Mouse (Mus musculus): ENCODE results near the gene Noa1. TPM values are rescaled to one million over a fixed set of nuclear protein-coding genes. Genes with fewer than 3 reads are reported as not detected.

Gene Noa1
- polyA plus RNA-seq, 1 experiment from 2014 or later: 37.2 TPM

- no peak overlapping the region for H3K27ac ChIP-seq (replicated peaks)
- no peaks in the 10 kb centered on the region for H3K27me3 ChIP-seq (replicated peaks)
- no peaks in the 10 kb centered on the region for H3K9me3 ChIP-seq (replicated peaks)
- no peak overlapping the region for H3K4me3 ChIP-seq (replicated peaks)
- peaks cover 46% of the 10 kb centered on the region for H3K36me3 ChIP-seq
- 0 out of 2 replicates have a peak, but pooled peaks cover 1% of the 10 kb centered on the region for H3K4me1 ChIP-seq
- WGBS: 85% methylated on average over 5 of the region's 5 CpGs
- ATAC-seq (ENCODE audit: low FRiP score): no peak
- no peak overlapping the region for H3K9ac ChIP-seq (replicated peaks)
- H3K4me2 ChIP-seq: no peak overlapping the region
These were observed 23.0 kb downstream of the Noa1 start for GRCm38 (mm10) chr5:77286904-77287303.

GRCm38 (mm10) chr5:77285685-77286084 lies 24.2 kb downstream of the Noa1 start:
- no peak overlapping the region for H3K4me3 ChIP-seq (replicated peaks)
- H3K4me1 ChIP-seq: 0 out of 2 replicates have a peak, but pooled peaks cover 3% of the 10 kb centered on the region
- peaks cover 50% of the 10 kb centered on the region for H3K36me3 ChIP-seq
- no peak overlapping the region for H3K27ac ChIP-seq (replicated peaks)
- H3K27me3 ChIP-seq (replicated peaks): no peaks in the 10 kb centered on the region
- WGBS: 80% methylated on average over 7 of the region's 7 CpGs
- H3K4me2 ChIP-seq: no peak overlapping the region
- H3K9ac ChIP-seq (replicated peaks): no peak overlapping the region
- no peak for ATAC-seq (ENCODE audit: low FRiP score)
- no peaks in the 10 kb centered on the region for H3K9me3 ChIP-seq (replicated peaks)

GRCm38 (mm10) chr5:77282242-77282641 lies 27.6 kb downstream of the Noa1 start:
- H3K4me3 ChIP-seq (replicated peaks): no peak overlapping the region
- H3K9me3 ChIP-seq (replicated peaks): no peaks in the 10 kb centered on the region
- H3K27ac ChIP-seq (replicated peaks): no peak overlapping the region
- H3K27me3 ChIP-seq (replicated peaks): no peaks in the 10 kb centered on the region
- 84% methylated on average over 9 of the region's 9 CpGs for WGBS
- peaks cover 27% of the 10 kb centered on the region for H3K36me3 ChIP-seq
- H3K4me1 ChIP-seq: 0 out of 2 replicates have a peak, but pooled peaks cover 3% of the 10 kb centered on the region
- no peak overlapping the region for H3K9ac ChIP-seq (replicated peaks)
- no peak; the same call in 1 of the 2 replicates for ATAC-seq (ENCODE audit: low FRiP score)
- no peak overlapping the region for H3K4me2 ChIP-seq

GRCm38 (mm10) chr5:77281518-77282174 lies 28.2 kb downstream of the Noa1 start:
- Histone ChIP-seq H3K27ac (replicated peaks) (no peak overlapping the region), H3K4me2 (no peak overlapping the region), H3K4me3 (replicated peaks) (no peak overlapping the region), H3K9ac (replicated peaks) (no peak overlapping the region), H3K27me3 (replicated peaks) (no peaks in the 10 kb centered on the region), H3K4me1 (0 out of 2 replicates have a peak, but pooled peaks cover 3% of the 10 kb centered on the region), H3K9me3 (replicated peaks) (no peaks in the 10 kb centered on the region), H3K36me3 (peaks cover 30% of the 10 kb centered on the region)
- no peak for ATAC-seq (ENCODE audit: low FRiP score)
- 92% methylated on average over 20 of the region's 20 CpGs for WGBS

- H3K36me3 ChIP-seq: peaks cover 39% of the 10 kb centered on the region
- H3K4me1 ChIP-seq: 0 out of 2 replicates have a peak, but pooled peaks cover 3% of the 10 kb centered on the region
- no peaks in the 10 kb centered on the region for H3K9me3 ChIP-seq (replicated peaks)
- no peak for ATAC-seq (ENCODE audit: low FRiP score)
- H3K27ac ChIP-seq (replicated peaks): no peak overlapping the region
- H3K27me3 ChIP-seq (replicated peaks): no peaks in the 10 kb centered on the region
- H3K4me3 ChIP-seq (replicated peaks): no peak overlapping the region
- H3K9ac ChIP-seq (replicated peaks): no peak overlapping the region
- no peak overlapping the region for H3K4me2 ChIP-seq
- WGBS: 96% methylated on average over 6 of the region's 6 CpGs
These were observed 32.7 kb downstream of the Noa1 start for GRCm38 (mm10) chr5:77277204-77277603.

- peaks cover 27% of the 10 kb centered on the region for H3K36me3 ChIP-seq
These were observed 33.9 kb downstream of the Noa1 start for GRCm38 (mm10) chr5:77275950-77276349.

GRCm38 (mm10) chr5:77273151-77273550 lies 36.7 kb downstream of the Noa1 start:
- Histone ChIP-seq H3K9me3 (replicated peaks) (no peaks in the 10 kb centered on the region), H3K27me3 (replicated peaks) (no peaks in the 10 kb centered on the region), H3K4me1 (peaks cover 4% of the 10 kb centered on the region), H3K27ac (replicated peaks) (no peak overlapping the region), H3K9ac (replicated peaks) (no peak overlapping the region), H3K4me2 (no peak overlapping the region), H3K4me3 (replicated peaks) (no peak overlapping the region), H3K36me3 (peaks cover 31% of the 10 kb centered on the region)
- ATAC-seq (ENCODE audit: low FRiP score): no peak
- WGBS: 75% methylated on average over 7 of the region's 7 CpGs

More at GRCm38 (mm10) chr5:77275950-77276349, 33.9 kb downstream of the Noa1 start:
- Histone ChIP-seq H3K4me3 (replicated peaks) (no peak overlapping the region), H3K9ac (replicated peaks) (no peak overlapping the region), H3K4me2 (no peak overlapping the region), H3K27ac (replicated peaks) (no peak overlapping the region), H3K27me3 (replicated peaks) (no peaks in the 10 kb centered on the region), H3K4me1 (no peaks in the 10 kb centered on the region), H3K9me3 (replicated peaks) (no peaks in the 10 kb centered on the region)
- 93% methylated on average over 5 of the region's 5 CpGs for WGBS
- no peak for ATAC-seq (ENCODE audit: low FRiP score)

- 0 out of 2 replicates have a peak, but pooled peaks cover 2% of the 10 kb centered on the region for H3K27me3 ChIP-seq (replicated peaks)
- H3K4me3 ChIP-seq (replicated peaks): no peak overlapping the region
- peaks cover 16% of the 10 kb centered on the region for H3K4me1 ChIP-seq
- ATAC-seq (ENCODE audit: low FRiP score): no peak
- H3K27ac ChIP-seq (replicated peaks): no peak overlapping the region
- WGBS: 78% methylated on average over 8 of the region's 8 CpGs
- H3K4me2 ChIP-seq: no peak overlapping the region
- H3K9ac ChIP-seq (replicated peaks): no peak overlapping the region
- H3K9me3 ChIP-seq (replicated peaks): no peaks in the 10 kb centered on the region
- peaks cover 15% of the 10 kb centered on the region for H3K36me3 ChIP-seq
These were observed 40.5 kb downstream of the Noa1 start for GRCm38 (mm10) chr5:77269399-77269798.

GRCm38 (mm10) chr5:77267957-77268624 lies 41.8 kb downstream of the Noa1 start:
- H3K4me2 ChIP-seq: no peak overlapping the region
- WGBS: 94% methylated on average over 30 of the region's 30 CpGs

GRCm38 (mm10) chr5:77267441-77267840 lies 42.4 kb downstream of the Noa1 start:
- 78% methylated on average over 4 of the region's 4 CpGs for WGBS
- peak overlapping the region; percentile 67 for H3K4me2 ChIP-seq
- no peaks in the 10 kb centered on the region for H3K9me3 ChIP-seq (replicated peaks)
- no peak overlapping the region for H3K9ac ChIP-seq (replicated peaks)
- no peak overlapping the region for H3K27ac ChIP-seq (replicated peaks)
- 0 out of 2 replicates have a peak overlapping the region, but pooled peaks have one; percentile 72 for H3K4me3 ChIP-seq (replicated peaks)
- H3K36me3 ChIP-seq: peaks cover 8% of the 10 kb centered on the region; the same call in 1 of the 2 replicates
- peaks cover 16% of the 10 kb centered on the region for H3K4me1 ChIP-seq
- H3K27me3 ChIP-seq (replicated peaks): 0 out of 2 replicates have a peak, but pooled peaks cover 2% of the 10 kb centered on the region
- ATAC-seq (ENCODE audit: low FRiP score): no peak

More at GRCm38 (mm10) chr5:77267957-77268624, 41.8 kb downstream of the Noa1 start:
- Histone ChIP-seq H3K9ac (replicated peaks) (no peak overlapping the region), H3K36me3 (peaks cover 10% of the 10 kb centered on the region), H3K4me3 (replicated peaks) (no peak overlapping the region), H3K27me3 (replicated peaks) (0 out of 2 replicates have a peak, but pooled peaks cover 2% of the 10 kb centered on the region), H3K27ac (replicated peaks) (no peak overlapping the region), H3K4me1 (peaks cover 16% of the 10 kb centered on the region), H3K9me3 (replicated peaks) (no peaks in the 10 kb centered on the region)
- no peak for ATAC-seq (ENCODE audit: low FRiP score)

- WGBS: 2% methylated on average over 11 of the region's 11 CpGs
These were observed 42.9 kb downstream of the Noa1 start for GRCm38 (mm10) chr5:77266886-77267401.

More at GRCm38 (mm10) chr5:77266886-77267401, 42.9 kb downstream of the Noa1 start:
- Histone ChIP-seq H3K27me3 (replicated peaks) (0 out of 2 replicates have a peak, but pooled peaks cover 2% of the 10 kb centered on the region), H3K4me1 (peaks cover 16% of the 10 kb centered on the region), H3K4me2 (peak overlapping the region; percentile 67), H3K9me3 (replicated peaks) (no peaks in the 10 kb centered on the region), H3K9ac (replicated peaks) (peak overlapping the region; percentile 75), H3K27ac (replicated peaks) (peak overlapping the region; percentile 85), H3K36me3 (peaks cover 8% of the 10 kb centered on the region; the same call in 1 of the 2 replicates), H3K4me3 (replicated peaks) (peak overlapping the region; percentile 72)
- ATAC-seq (ENCODE audit: low FRiP score): no peak
